Mouse (Mus musculus) kidney, postnatal 10 days (tissue): ENCODE data around the gene Olfr853.

Source experiments
- DNase-seq: peaks from one replicate; pipeline ENCODE4 v3.0.0; 2021; ENCODE audit warnings: mixed read lengths

Gene Olfr853

GRCm38 (mm10) chr9:19540976-19541375 is at the start of gene Olfr853:
Olfr853 (minus strand) TSS chr9:19541076.
- no peak for DNase-seq

- DNase-seq = no peak
Observed at GRCm38 (mm10) chr9:19582317-19582716, 41.4 kb upstream of the Olfr853 start, which contains the start of gene Olfr855. Olfr855 (plus strand) TSS chr9:19582617.

- DNase-seq = no peak
Observed at GRCm38 (mm10) chr9:19567282-19567681, 26.4 kb upstream of the Olfr853 start, which contains the start of gene Olfr854. Olfr854 (minus strand) TSS chr9:19567382.

- no peak for DNase-seq
Observed at GRCm38 (mm10) chr9:19492995-19493394, 47.9 kb downstream of the Olfr853 start, which contains the start of gene Olfr851. Olfr851 (plus strand) TSS chr9:19493295.
